Mouse (Mus musculus) MEL (cell line): ENCODE measurements around the gene Uqcc1. TPM values are rescaled to one million over a fixed set of nuclear protein-coding genes. Genes with fewer than 3 reads are reported as not detected.

Source experiments
- DNase-seq: peaks from one replicate; pipeline ENCODE4 v3.0.0; 2011; ENCODE audit warnings: low read depth, low spot score
- H3K27ac ChIP-seq: 2 replicates; pipeline ENCODE4 v1.5.1; 2012; ENCODE audit warnings: low read depth, mild to moderate bottlenecking, control low read depth, low read length, moderate library complexity; ENCODE audit not compliant: control insufficient read depth
- H3K27me3 ChIP-seq, 2 experiments: fragments of 150-350 bp in 1 of 2; sonication (generic) in 1 of 2; 2 replicates each; pipeline ENCODE4 v1.6.1; 2012; ENCODE audit warnings: low read length in 2 of 2, mild to moderate bottlenecking in 2 of 2, improper control_type of control experiment in 1 of 2, moderate library complexity in 1 of 2; ENCODE audit not compliant: insufficient read depth in 2 of 2, control insufficient read depth in 1 of 2
- H3K36me3 ChIP-seq, 2 experiments: 2 replicates each; pipeline ENCODE4 v1.6.1; 2012 to 2014; ENCODE audit warnings: low read length in 2 of 2, improper control_type of control experiment in 1 of 2, inconsistent platforms in 1 of 2, mild to moderate bottlenecking in 1 of 2; ENCODE audit not compliant: insufficient read depth in 2 of 2, control insufficient read depth in 1 of 2
- H3K4me1 ChIP-seq, 2 experiments: fragments of 150-350 bp in 1 of 2; sonication (generic) in 1 of 2; 2 replicates each; pipeline ENCODE4 v1.6.1; 2012; ENCODE audit warnings: low read length in 2 of 2, improper control_type of control experiment in 1 of 2, mild to moderate bottlenecking in 1 of 2; ENCODE audit not compliant: insufficient read depth in 2 of 2, control insufficient read depth in 1 of 2
- H3K4me3 ChIP-seq, 2 experiments: fragments of 150-350 bp in 1 of 2; sonication (generic) in 1 of 2; 2 replicates each; pipeline ENCODE4 v1.5.1; 2012; ENCODE audit warnings: low read depth in 2 of 2, low read length in 2 of 2, mild to moderate bottlenecking in 2 of 2, moderate library complexity in 2 of 2, control low read depth in 1 of 2, improper control_type of control experiment in 1 of 2; ENCODE audit not compliant: control insufficient read depth in 1 of 2, insufficient read depth in 1 of 2
- H3K79me2 ChIP-seq: 2 replicates; pipeline ENCODE4 v1.6.1; 2012; ENCODE audit warnings: mild to moderate bottlenecking, low read length, moderate library complexity; ENCODE audit not compliant: control insufficient read depth, poor library complexity, insufficient read depth
- H3K9ac ChIP-seq: 2 replicates; pipeline ENCODE4 v1.6.1; 2012; ENCODE audit warnings: low read depth, mild to moderate bottlenecking, control low read depth, low read length, moderate library complexity; ENCODE audit not compliant: control insufficient read depth, poor library complexity, severe bottlenecking
- H3K9me3 ChIP-seq: fragments of 150-350 bp; sonication (generic); replicated peaks from 2 replicates; pipeline ENCODE4 v1.6.1; 2012; ENCODE audit warnings: mild to moderate bottlenecking, low read length, improper control_type of control experiment, moderate library complexity; ENCODE audit not compliant: insufficient read depth
- BHLHE40 ChIP-seq: IDR thresholded peaks from 2 replicates; pipeline ENCODE4 v1.6.1; 2012; ENCODE audit warnings: low read depth, mild to moderate bottlenecking, inconsistent platforms, low read length, improper control_type of control experiment, borderline replicate concordance
- CHD1 ChIP-seq: IDR thresholded peaks from 2 replicates; pipeline ENCODE4 v1.6.1; 2012; ENCODE audit warnings: low read depth, mild to moderate bottlenecking, inconsistent platforms, low read length, improper control_type of control experiment
- CHD2 ChIP-seq: IDR thresholded peaks from 2 replicates; pipeline ENCODE4 v1.6.1; 2011; ENCODE audit warnings: low read length, improper control_type of control experiment
- CTCF ChIP-seq, 3 experiments: IDR thresholded peaks in 2 of 3; conservative IDR thresholded peaks in 1 of 3; 2 replicates each; pipeline ENCODE4 v1.5.1; 2011 to 2012; ENCODE audit warnings: low read length in 3 of 3, low read depth in 2 of 3, mild to moderate bottlenecking in 2 of 3, improper control_type of control experiment in 1 of 3, inconsistent platforms in 1 of 3, mixed read lengths in 1 of 3, moderate library complexity in 1 of 3; ENCODE audit not compliant: control insufficient read depth in 1 of 3, insufficient read depth in 1 of 3, poor library complexity in 1 of 3, severe bottlenecking in 1 of 3
- E2F4 ChIP-seq: IDR thresholded peaks from 2 replicates; pipeline ENCODE4 v1.6.1; 2011; ENCODE audit warnings: low read depth, low read length, improper control_type of control experiment, borderline replicate concordance
- ELF1 ChIP-seq: IDR thresholded peaks from 2 replicates; pipeline ENCODE4 v1.6.1; 2014; ENCODE audit warnings: low read depth, mild to moderate bottlenecking, inconsistent platforms, low read length, improper control_type of control experiment, moderate library complexity
- EP300 ChIP-seq, 2 experiments: IDR thresholded peaks; 2 replicates each; pipeline ENCODE4 v1.6.1; 2011; ENCODE audit warnings: improper control_type of control experiment in 2 of 2, low read length in 2 of 2, low read depth in 1 of 2, mild to moderate bottlenecking in 1 of 2
- ETS1 ChIP-seq: IDR thresholded peaks from 2 replicates; pipeline ENCODE4 v1.6.1; 2012; ENCODE audit warnings: low read depth, mild to moderate bottlenecking, inconsistent platforms, low read length, improper control_type of control experiment, moderate library complexity
- GABPA ChIP-seq: IDR thresholded peaks from 2 replicates; pipeline ENCODE4 v1.6.1; 2012; ENCODE audit warnings: low read depth, mild to moderate bottlenecking, inconsistent platforms, low read length, improper control_type of control experiment, moderate library complexity
- GATA1 ChIP-seq: IDR thresholded peaks from 2 replicates; pipeline ENCODE4 v1.6.1; 2011; ENCODE audit warnings: low read depth, low read length, improper control_type of control experiment
- HCFC1 ChIP-seq: IDR thresholded peaks from 2 replicates; pipeline ENCODE4 v1.6.1; 2012; ENCODE audit warnings: low read depth, mild to moderate bottlenecking, inconsistent platforms, low read length, improper control_type of control experiment, moderate library complexity
- JUND ChIP-seq: IDR thresholded peaks from 2 replicates; pipeline ENCODE4 v1.6.1; 2011; ENCODE audit warnings: low read depth, mild to moderate bottlenecking, improper control_type of control experiment, low read length
- KAT2A ChIP-seq: conservative IDR thresholded peaks from 2 replicates; pipeline ENCODE4 v1.6.1; 2012; ENCODE audit warnings: low read depth, low read length, improper control_type of control experiment, inconsistent platforms
- MAX ChIP-seq: IDR thresholded peaks from 2 replicates; pipeline ENCODE4 v1.6.1; 2011; ENCODE audit warnings: low read length, improper control_type of control experiment
- MXI1 ChIP-seq: IDR thresholded peaks from 2 replicates; pipeline ENCODE4 v1.6.1; 2011; ENCODE audit warnings: mild to moderate bottlenecking, low read depth, low read length, improper control_type of control experiment
- MYB ChIP-seq: IDR thresholded peaks from 2 replicates; pipeline ENCODE4 v1.6.1; 2011; ENCODE audit warnings: mild to moderate bottlenecking, low read depth, low read length, improper control_type of control experiment
- NELFE ChIP-seq: IDR thresholded peaks from 2 replicates; pipeline ENCODE4 v1.6.1; 2011; ENCODE audit warnings: low read depth, low read length, improper control_type of control experiment
- POLR2A ChIP-seq, 2 experiments: IDR thresholded peaks; 2 replicates each; pipeline ENCODE4 v1.6.1; 2011 to 2012; ENCODE audit warnings: low read length in 2 of 2, mild to moderate bottlenecking in 2 of 2, control low read depth in 1 of 2, improper control_type of control experiment in 1 of 2, low read depth in 1 of 2, moderate library complexity in 1 of 2; ENCODE audit not compliant: control insufficient read depth in 1 of 2, insufficient read depth in 1 of 2, poor library complexity in 1 of 2
- POLR2AphosphoS2 ChIP-seq: IDR thresholded peaks from 2 replicates; pipeline ENCODE4 v1.6.1; 2011; ENCODE audit warnings: low read length, improper control_type of control experiment
- RAD21 ChIP-seq: IDR thresholded peaks from 2 replicates; pipeline ENCODE4 v1.6.1; 2011; ENCODE audit warnings: mild to moderate bottlenecking, low read depth, low read length, improper control_type of control experiment
- RCOR1 ChIP-seq: IDR thresholded peaks from 2 replicates; pipeline ENCODE4 v1.6.1; 2012; ENCODE audit warnings: low read depth, mild to moderate bottlenecking, inconsistent platforms, low read length, improper control_type of control experiment
- SIN3A ChIP-seq: IDR thresholded peaks from 2 replicates; pipeline ENCODE4 v1.6.1; 2012; ENCODE audit warnings: low read length, improper control_type of control experiment, inconsistent platforms
- SMC3 ChIP-seq: IDR thresholded peaks from 2 replicates; pipeline ENCODE4 v1.6.1; 2011; ENCODE audit warnings: low read depth, low read length, improper control_type of control experiment
- TBP ChIP-seq: IDR thresholded peaks from 2 replicates; pipeline ENCODE4 v1.8.0; 2011; ENCODE audit warnings: low read depth, low read length, improper control_type of control experiment
- TCF12 ChIP-seq: IDR thresholded peaks from 2 replicates; pipeline ENCODE4 v1.6.1; 2014; ENCODE audit warnings: low read depth, mild to moderate bottlenecking, inconsistent platforms, low read length, improper control_type of control experiment, moderate library complexity
- UBTF ChIP-seq: IDR thresholded peaks from 2 replicates; pipeline ENCODE4 v1.6.1; 2012; ENCODE audit warnings: low read depth, mild to moderate bottlenecking, inconsistent platforms, low read length, improper control_type of control experiment, moderate library complexity, borderline replicate concordance; ENCODE audit not compliant: insufficient read depth
- USF1 ChIP-seq: IDR thresholded peaks from 2 replicates; pipeline ENCODE4 v1.6.1; 2014; ENCODE audit warnings: low read depth, mild to moderate bottlenecking, inconsistent platforms, low read length, improper control_type of control experiment, moderate library complexity
- ZC3H11A ChIP-seq: IDR thresholded peaks from 2 replicates; pipeline ENCODE4 v1.6.1; 2012; ENCODE audit warnings: low read depth, mild to moderate bottlenecking, inconsistent platforms, low read length, improper control_type of control experiment
- ZKSCAN1 ChIP-seq: IDR thresholded peaks from 2 replicates; pipeline ENCODE4 v1.6.1; 2012; ENCODE audit warnings: low read depth, mild to moderate bottlenecking, inconsistent platforms, low read length, improper control_type of control experiment, moderate library complexity
- ZMIZ1 ChIP-seq: IDR thresholded peaks from 2 replicates; pipeline ENCODE4 v1.6.1; 2012; ENCODE audit warnings: low read depth, mild to moderate bottlenecking, inconsistent platforms, low read length, improper control_type of control experiment, moderate library complexity
- ZNF384 ChIP-seq: IDR thresholded peaks from 2 replicates; pipeline ENCODE4 v1.6.1; 2012; ENCODE audit warnings: low read depth, mild to moderate bottlenecking, inconsistent platforms, low read length, improper control_type of control experiment
- polyA plus RNA-seq, 2 experiments: library from polyadenylated mRNA; stranded (reverse) in 1 of 2; unstranded in 1 of 2; fragments of >175 nt in 1 of 2; fragments of >200 nt in 1 of 2; gene quantifications; 2 replicates each; pipeline versions ENCODE4 v1.2.1 to v1.2.4; 2012; ENCODE audit warnings: low replicate concordance in 2 of 2, low read depth in 1 of 2; ENCODE audit not compliant: insufficient read length in 2 of 2, insufficient read depth in 1 of 2, missing spikeins in 1 of 2
- total RNA-seq: library from RNA; depleted of rRNA; stranded (reverse); fragments of 300-350 nt; gene quantifications from 2 replicates; pipeline ENCODE4 v1.2.3, GENCODE M21; 2012

The Uqcc1 gene
- total and polyA plus RNA-seq, 3 experiments: 61.0 to 83.1 TPM; not detected in 1

DNA sequence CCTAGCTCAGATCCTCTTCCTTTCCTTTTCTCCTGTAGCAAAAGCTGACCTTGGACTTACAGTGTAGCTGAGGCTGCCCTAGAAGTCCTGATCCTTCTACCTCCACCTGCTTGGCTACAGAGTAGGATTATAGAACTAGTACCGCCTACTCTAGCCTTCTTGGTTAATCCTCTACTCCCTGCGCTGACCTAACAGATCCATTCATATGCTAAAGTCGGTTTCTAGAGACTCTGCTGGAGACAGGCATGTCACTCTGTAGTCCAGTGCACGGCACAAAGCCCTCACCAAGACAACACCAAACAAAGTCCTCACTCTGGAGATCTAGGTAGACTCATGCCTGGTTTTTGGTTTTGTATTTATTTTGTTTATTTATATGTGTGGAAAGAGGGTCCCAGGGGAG is 16.4 kb upstream of the Uqcc1 start:
- H3K4me3 ChIP-seq: peak overlapping the region; percentile 30 to 36
- TF ChIP-seq TCF12: no peak
- TF ChIP-seq POLR2AphosphoS2: no peak
- TF ChIP-seq KAT2A: no peak
- no peak for TF ChIP-seq RAD21
- no peak for TF ChIP-seq NELFE
- TF ChIP-seq RCOR1: no peak
- 0 out of 2 replicates have a peak, but pooled peaks have one; percentile 2 for TF ChIP-seq BHLHE40
- TF ChIP-seq ZMIZ1: no peak
- 0 out of 2 replicates have a peak, but pooled peaks have one; percentile 9 for TF ChIP-seq E2F4
- TF ChIP-seq GABPA: no peak
- TF ChIP-seq MXI1: 0 out of 2 replicates have a peak, but pooled peaks have one; percentile 7
- TF ChIP-seq SIN3A: peak; percentile 7; the same call in 1 of the 2 replicates
- TF ChIP-seq POLR2A (IDR thresholded peaks at IDR 0.05; ENCODE audit: control insufficient read depth in 1 of 2, insufficient read depth in 1 of 2, low read depth in 1 of 2, low read length in 2 of 2, poor library complexity in 1 of 2): no peak
- TF ChIP-seq ZC3H11A: no peak
- 0 out of 2 replicates have a peak, but pooled peaks have one; percentile 3 for TF ChIP-seq ELF1
- no peak for TF ChIP-seq TBP
- no peak for TF ChIP-seq HCFC1
- no peak for TF ChIP-seq CTCF (IDR thresholded peaks at IDR 0.05 in 2 of 3, conservative IDR thresholded peaks at IDR 0.05 in 1 of 3; ENCODE audit: control insufficient read depth in 1 of 3, insufficient read depth in 1 of 3, low read depth in 2 of 3, low read length in 3 of 3, poor library complexity in 1 of 3, severe bottlenecking in 1 of 3)
- TF ChIP-seq UBTF: no peak
- TF ChIP-seq MAX: no peak
- TF ChIP-seq CHD1: no peak
- TF ChIP-seq SMC3: no peak
- no peak for TF ChIP-seq ETS1
- TF ChIP-seq, all 39 proteins: peak for 5
- H3K9ac ChIP-seq: peak overlapping the region; percentile 60

DNA sequence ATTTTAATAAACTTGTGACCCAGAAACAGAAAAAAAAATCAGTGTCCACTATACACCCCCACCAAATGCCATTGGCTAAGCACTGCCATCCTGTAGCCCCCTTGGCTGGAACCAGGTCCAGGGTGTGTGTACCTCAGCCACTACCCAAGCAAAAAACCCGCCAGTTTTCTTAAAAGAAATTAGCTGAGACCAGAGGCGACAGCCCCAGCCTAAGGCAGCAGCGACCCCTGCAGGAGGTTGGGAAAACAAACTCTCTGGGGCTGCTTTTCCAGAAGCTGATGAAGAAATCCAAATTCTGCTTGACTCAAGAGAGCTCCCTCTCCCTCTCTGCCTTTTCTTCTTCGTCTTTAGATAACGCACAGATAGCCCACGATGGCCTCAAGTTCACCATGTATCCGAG is 16.0 kb upstream of the Uqcc1 start:
- Histone ChIP-seq H3K36me3 (peaks cover 0 to 18% of the 10 kb centered on the region in 2 experiments; a peak in 2 of 4 replicates), H3K9me3 (no peaks in the 10 kb centered on the region), H3K4me3 (peak overlapping the region; percentile 21 to 30; a peak in 3 of 4 replicates), H3K27ac (peak overlapping the region; percentile 89), H3K27me3 (no peaks in the 10 kb centered on the region), H3K79me2 (no peaks in the 10 kb centered on the region; the same call in 1 of the 2 replicates), H3K4me1 (peaks cover 9 to 18% of the 10 kb centered on the region in 2 experiments), H3K9ac (peak overlapping the region; percentile 60)
- DNase-seq: peak; percentile 88
- TF ChIP-seq ZKSCAN1: no peak
- peak; percentile 49; the same call in 1 of the 2 replicates for TF ChIP-seq MXI1
- TF ChIP-seq ELF1: 0 out of 2 replicates have a peak, but pooled peaks have one; percentile 28
- peak; percentile 86 for TF ChIP-seq SMC3
- no peak for TF ChIP-seq USF1
- TF ChIP-seq ZMIZ1: no peak
- no peak for TF ChIP-seq MYB
- peak; percentile 85 for TF ChIP-seq ZC3H11A
- TF ChIP-seq RAD21: peak; percentile 99
- peak; percentile 73 for TF ChIP-seq SIN3A
- no peak for TF ChIP-seq GABPA
- TF ChIP-seq EP300 (IDR thresholded peaks at IDR 0.05; ENCODE audit: low read depth in 1 of 2, low read length in 2 of 2): peak in 1 of 2 experiments; percentile 28; a peak in 1 of 4 replicates
- TF ChIP-seq GATA1: no peak
- TF ChIP-seq BHLHE40: 0 out of 2 replicates have a peak, but pooled peaks have one; percentile 3
- TF ChIP-seq ZNF384: 0 out of 2 replicates have a peak, but pooled peaks have one; percentile 39
- peak; percentile 92 to 98 (median 94) for TF ChIP-seq CTCF (IDR thresholded peaks at IDR 0.05 in 2 of 3, conservative IDR thresholded peaks at IDR 0.05 in 1 of 3; ENCODE audit: control insufficient read depth in 1 of 3, insufficient read depth in 1 of 3, low read depth in 2 of 3, low read length in 3 of 3, poor library complexity in 1 of 3, severe bottlenecking in 1 of 3)
- 0 out of 2 replicates have a peak, but pooled peaks have one; percentile 60 for TF ChIP-seq JUND
- TF ChIP-seq CHD2: no peak

More for the DNA sequence above, 16.4 kb upstream of the Uqcc1 start:
- Histone ChIP-seq H3K4me1 (peaks cover 9 to 19% of the 10 kb centered on the region in 2 experiments), H3K36me3 (peaks cover 0 to 19% of the 10 kb centered on the region in 2 experiments; a peak in 2 of 4 replicates), H3K27me3 (no peaks in the 10 kb centered on the region), H3K9me3 (no peaks in the 10 kb centered on the region), H3K79me2 (no peaks in the 10 kb centered on the region; the same call in 1 of the 2 replicates), H3K27ac (peak overlapping the region; percentile 89)
- DNase-seq: no peak
